Mouse (Mus musculus): Measurements from ENCODE around the gene Pitpnc1. TPM values are rescaled to one million over a fixed set of nuclear protein-coding genes. Genes with fewer than 3 reads are reported as not detected.

Pitpnc1 gene
- polyA plus RNA-seq, 1 experiment: 0.74 TPM

DNA sequence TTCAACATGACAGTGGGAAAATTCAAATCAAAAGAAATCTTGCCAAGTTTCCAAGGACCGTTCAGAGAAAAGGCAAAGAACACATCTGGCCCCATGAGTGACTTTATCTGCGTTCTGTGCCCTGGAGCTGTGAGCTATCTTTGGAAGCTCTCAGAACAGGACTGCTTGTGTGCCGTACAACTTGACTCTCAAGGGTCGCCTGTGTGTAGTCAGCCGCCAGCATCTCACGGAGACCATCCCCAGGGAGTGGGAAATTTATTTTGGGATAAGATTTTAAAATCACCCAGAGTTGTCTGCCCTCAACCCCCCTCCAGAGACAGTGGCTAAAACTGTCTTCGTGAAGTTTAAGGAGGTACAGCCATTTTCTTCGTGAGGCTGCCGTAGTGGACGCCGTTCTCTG lies 268.7 kb downstream of the Pitpnc1 start:
- Histone ChIP-seq H3K79me2 (ENCODE audit: control insufficient read depth, insufficient read depth) (no peaks in the 10 kb centered on the region), H3ac (ENCODE audit: control insufficient read depth, insufficient read length) (no peak overlapping the region), H3K4me3 (no peak overlapping the region), H3K27me3 (ENCODE audit: control insufficient read depth, insufficient read depth, insufficient read length) (peaks cover 39% of the 10 kb centered on the region), H3K4me2 (ENCODE audit: low read depth) (no peak overlapping the region), H3K36me3 (ENCODE audit: control insufficient read depth, insufficient read depth) (no peaks in the 10 kb centered on the region)
- TF ChIP-seq POLR2AphosphoS2 (IDR thresholded peaks at IDR 0.05; ENCODE audit: insufficient read length, low read depth) (no peak), MYOD1 (IDR thresholded peaks at IDR 0.05; ENCODE audit: control insufficient read depth in 1 of 3, insufficient read length in 2 of 3, low read depth in 2 of 3) (no peak), MYOG (IDR thresholded peaks at IDR 0.05; ENCODE audit: control insufficient read depth in 1 of 3, insufficient read depth in 1 of 3, insufficient read length in 2 of 3, low read depth in 2 of 3) (no peak), TCF3 (IDR thresholded peaks at IDR 0.05; ENCODE audit: insufficient read length, low read depth) (no peak), SRF (IDR thresholded peaks at IDR 0.05; ENCODE audit: control insufficient read depth, insufficient read length, low read depth) (no peak), POLR2A (IDR thresholded peaks at IDR 0.05; ENCODE audit: insufficient read length, low read depth) (no peak), CEBPB (IDR thresholded peaks at IDR 0.05; ENCODE audit: insufficient read depth, poor library complexity, severe bottlenecking) (no peak), USF1 (IDR thresholded peaks at IDR 0.05; ENCODE audit: low read depth) (no peak), REST (IDR thresholded peaks at IDR 0.05; ENCODE audit: insufficient read depth, insufficient read length) (no peak), E2F4 (IDR thresholded peaks at IDR 0.05; ENCODE audit: insufficient read depth) (no peak), TCF12 (IDR thresholded peaks at IDR 0.05; ENCODE audit: insufficient read depth, poor library complexity, severe bottlenecking) (no peak), MAX (IDR thresholded peaks at IDR 0.05; ENCODE audit: low read depth) (no peak)

DNA sequence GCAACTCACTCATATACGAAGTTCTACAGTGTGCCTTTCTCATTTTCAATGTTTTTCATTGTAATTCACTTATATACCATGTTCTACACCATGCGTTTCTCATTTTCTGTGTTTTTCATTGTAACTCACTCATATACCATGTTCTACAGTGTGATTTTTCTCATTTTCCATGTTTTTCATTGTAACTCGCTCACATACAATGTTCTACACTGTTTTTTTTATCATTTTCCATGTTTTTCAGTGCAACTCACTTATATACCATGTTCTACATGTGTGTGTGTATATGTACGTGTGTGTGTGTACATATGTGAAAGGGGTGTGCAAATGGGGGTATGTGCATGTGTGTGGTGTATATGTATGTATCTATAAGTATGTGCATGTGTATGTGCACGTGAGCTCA lies 271.2 kb downstream of the Pitpnc1 start:
- H3K4me3 ChIP-seq: no peak overlapping the region
- no peaks in the 10 kb centered on the region for H3K36me3 ChIP-seq (ENCODE audit: control insufficient read depth, insufficient read depth)
- H3K27me3 ChIP-seq (ENCODE audit: control insufficient read depth, insufficient read depth, insufficient read length): peaks cover 29% of the 10 kb centered on the region
- TF ChIP-seq TCF12 (IDR thresholded peaks at IDR 0.05; ENCODE audit: insufficient read depth, poor library complexity, severe bottlenecking): no peak
- no peak for TF ChIP-seq POLR2AphosphoS2 (IDR thresholded peaks at IDR 0.05; ENCODE audit: insufficient read length, low read depth)
- no peak for TF ChIP-seq MAX (IDR thresholded peaks at IDR 0.05; ENCODE audit: low read depth)
- no peak for TF ChIP-seq SRF (IDR thresholded peaks at IDR 0.05; ENCODE audit: control insufficient read depth, insufficient read length, low read depth)
- H3K79me2 ChIP-seq (ENCODE audit: control insufficient read depth, insufficient read depth): no peaks in the 10 kb centered on the region
- H3K4me2 ChIP-seq (ENCODE audit: low read depth): no peak overlapping the region
- no peak overlapping the region for H3ac ChIP-seq (ENCODE audit: control insufficient read depth, insufficient read length)

DNA sequence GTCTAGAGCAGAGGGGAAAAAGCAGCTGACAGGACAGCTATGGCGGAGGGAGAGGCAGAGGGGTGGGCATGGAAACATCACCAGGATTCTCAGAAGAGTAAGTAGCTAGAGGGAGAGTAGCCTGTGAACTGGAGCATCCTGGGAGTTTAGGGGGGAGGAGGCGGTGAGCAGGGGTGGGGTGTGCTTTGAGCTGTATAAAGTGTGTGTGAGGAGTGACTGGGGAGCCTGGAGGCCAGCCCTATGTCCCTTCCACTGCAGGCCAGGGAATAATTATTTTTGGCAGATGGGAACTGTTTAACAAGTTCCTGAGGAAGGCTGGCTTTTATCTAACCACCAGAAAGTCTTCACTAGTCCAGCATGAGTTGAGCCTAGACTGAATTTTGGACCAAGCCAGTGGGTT lies 275.2 kb downstream of the Pitpnc1 start:
- no peak overlapping the region for H3K4me3 ChIP-seq
- H3K79me2 ChIP-seq (ENCODE audit: control insufficient read depth, insufficient read depth): no peaks in the 10 kb centered on the region
- H3ac ChIP-seq (ENCODE audit: control insufficient read depth, insufficient read length): no peak overlapping the region
- H3K36me3 ChIP-seq (ENCODE audit: control insufficient read depth, insufficient read depth): no peaks in the 10 kb centered on the region
- H3K4me2 ChIP-seq (ENCODE audit: low read depth): no peak overlapping the region
- H3K27me3 ChIP-seq (ENCODE audit: control insufficient read depth, insufficient read depth, insufficient read length): no peaks in the 10 kb centered on the region
- TF ChIP-seq MYOD1 (IDR thresholded peaks at IDR 0.05; ENCODE audit: control insufficient read depth in 1 of 3, insufficient read length in 2 of 3, low read depth in 2 of 3): no peak

DNA sequence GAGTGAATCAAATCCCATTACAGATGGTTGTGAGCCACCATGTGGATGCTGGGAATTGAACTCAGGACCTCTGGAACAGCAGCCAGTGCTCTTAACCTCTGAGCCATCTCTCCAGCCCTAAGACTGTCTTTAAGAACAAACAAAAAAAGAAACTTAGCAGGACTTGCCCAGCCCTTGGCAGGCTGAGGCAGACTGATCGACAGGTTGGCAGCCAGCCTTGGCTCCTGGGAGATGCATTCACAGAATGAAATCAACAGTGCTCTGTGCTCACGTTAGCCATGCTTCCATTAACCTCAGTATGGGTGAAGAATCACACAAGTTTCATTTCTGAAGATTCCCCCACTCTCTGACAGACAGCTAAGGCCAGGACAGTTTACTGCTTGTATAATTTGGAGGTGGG lies 280.1 kb downstream of the Pitpnc1 start:
- Histone ChIP-seq H3K4me3 (no peak overlapping the region), H3ac (ENCODE audit: control insufficient read depth, insufficient read length) (no peak overlapping the region)
- TF ChIP-seq MAX (IDR thresholded peaks at IDR 0.05; ENCODE audit: low read depth) (no peak), E2F4 (IDR thresholded peaks at IDR 0.05; ENCODE audit: insufficient read depth) (no peak)

DNA sequence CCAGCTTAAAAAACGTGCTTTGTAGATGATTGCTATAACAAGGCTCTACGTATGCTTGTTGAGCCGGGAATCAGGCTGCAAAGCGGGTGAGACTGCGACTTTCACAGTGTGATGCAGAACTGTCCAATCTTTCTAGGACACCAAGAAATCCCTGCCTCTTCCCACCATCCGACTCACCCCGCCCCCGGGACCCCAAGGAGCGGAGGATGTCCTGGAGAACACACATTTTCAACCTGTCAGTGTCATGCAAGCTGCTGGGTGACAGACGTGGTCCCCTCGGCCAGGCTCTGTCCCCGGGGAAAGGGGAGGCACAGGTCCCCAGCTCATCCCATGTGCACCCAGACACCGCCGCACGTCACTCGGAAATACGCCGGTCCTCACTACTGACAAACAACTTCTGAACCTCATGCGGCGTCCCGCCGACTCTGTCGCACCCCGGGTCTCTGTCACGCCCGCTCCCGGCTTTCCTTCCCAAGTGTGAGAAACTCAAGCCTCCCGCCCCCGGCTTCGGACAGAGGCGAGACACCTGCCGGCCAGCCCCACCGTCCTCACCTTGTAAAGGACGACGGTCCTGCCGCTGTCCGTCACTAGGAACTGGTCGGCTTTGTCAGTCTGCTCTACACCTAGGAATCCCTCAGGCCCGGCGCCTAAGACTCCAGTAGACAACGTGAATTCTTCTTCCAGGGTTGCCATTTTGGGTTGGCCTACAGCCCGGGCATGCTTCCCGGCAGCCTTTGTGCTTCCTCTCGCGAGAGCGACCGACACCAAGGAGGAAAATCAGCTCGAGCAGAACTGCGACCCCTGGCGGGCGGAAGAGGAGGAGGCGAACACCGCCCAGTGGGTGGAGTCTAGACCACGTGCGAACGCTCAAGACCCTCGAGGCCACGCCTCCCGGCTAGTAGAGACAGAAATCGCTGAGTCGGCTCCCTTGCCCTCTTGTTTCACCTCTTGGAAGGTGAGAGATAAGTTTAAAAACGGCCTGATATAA lies 281.6 kb downstream of the Pitpnc1 start, which contains the start of gene Nol11:
Nol11 (minus strand) TSS at position 817 of the 988 bp plus-strand sequence.
- Histone ChIP-seq H3ac (ENCODE audit: control insufficient read depth, insufficient read length) (peak within 1 kb of the TSS; percentile 57), H3K4me3 (peak within 1 kb of the TSS; percentile 69), H3K27me3 (ENCODE audit: control insufficient read depth, insufficient read depth, insufficient read length) (no peaks in the 10 kb centered on the region), H3K36me3 (ENCODE audit: control insufficient read depth, insufficient read depth) (peaks cover 15% of the 10 kb centered on the region), H3K4me2 (ENCODE audit: low read depth) (peak within 1 kb of the TSS; percentile 93), H3K79me2 (ENCODE audit: control insufficient read depth, insufficient read depth) (peaks cover 35% of the 10 kb centered on the region)
- TF ChIP-seq USF1 (IDR thresholded peaks at IDR 0.05; ENCODE audit: low read depth) (peak; percentile 83), MYOG (IDR thresholded peaks at IDR 0.05; ENCODE audit: control insufficient read depth in 1 of 3, insufficient read depth in 1 of 3, insufficient read length in 2 of 3, low read depth in 2 of 3) (no peak), SRF (IDR thresholded peaks at IDR 0.05; ENCODE audit: control insufficient read depth, insufficient read length, low read depth) (peak; percentile 66), MAX (IDR thresholded peaks at IDR 0.05; ENCODE audit: low read depth) (peak; percentile 78), MYOD1 (IDR thresholded peaks at IDR 0.05; ENCODE audit: control insufficient read depth in 1 of 3, insufficient read length in 2 of 3, low read depth in 2 of 3) (peak in 1 of 3 experiments; percentile 20), CEBPB (IDR thresholded peaks at IDR 0.05; ENCODE audit: insufficient read depth, poor library complexity, severe bottlenecking) (no peak), POLR2AphosphoS2 (IDR thresholded peaks at IDR 0.05; ENCODE audit: insufficient read length, low read depth) (peak; percentile 50), TCF12 (IDR thresholded peaks at IDR 0.05; ENCODE audit: insufficient read depth, poor library complexity, severe bottlenecking) (no peak), REST (IDR thresholded peaks at IDR 0.05; ENCODE audit: insufficient read depth, insufficient read length) (no peak), POLR2A (IDR thresholded peaks at IDR 0.05; ENCODE audit: insufficient read length, low read depth) (peak; percentile 63)

More for the DNA sequence above, 280.1 kb downstream of the Pitpnc1 start:
- Histone ChIP-seq H3K79me2 (ENCODE audit: control insufficient read depth, insufficient read depth) (peaks cover 28% of the 10 kb centered on the region), H3K4me2 (ENCODE audit: low read depth) (no peak overlapping the region), H3K36me3 (ENCODE audit: control insufficient read depth, insufficient read depth) (peaks cover under 1% of the 10 kb centered on the region), H3K27me3 (ENCODE audit: control insufficient read depth, insufficient read depth, insufficient read length) (no peaks in the 10 kb centered on the region)
